Mouse (Mus musculus) lung, postnatal 0 days (tissue): ENCODE measurements at regions not wholly inside any gene's neighbourhood (a gene's known extent, or its start where the extent isn't known, plus 50 kb on each side); places are given as distances from the start of the nearest gene placed in this dataset.

ENCODE experiments used
- CTCF ChIP-seq: IDR thresholded peaks from 2 replicates; pipeline ENCODE4 v1.5.1; 2016; ENCODE audit warnings: antibody characterized with exemption, mild to moderate bottlenecking
- EP300 ChIP-seq: IDR thresholded peaks from 2 replicates; pipeline ENCODE4 v1.6.1; 2016; ENCODE audit warnings: antibody characterized with exemption, mild to moderate bottlenecking, control low read depth

DNA sequence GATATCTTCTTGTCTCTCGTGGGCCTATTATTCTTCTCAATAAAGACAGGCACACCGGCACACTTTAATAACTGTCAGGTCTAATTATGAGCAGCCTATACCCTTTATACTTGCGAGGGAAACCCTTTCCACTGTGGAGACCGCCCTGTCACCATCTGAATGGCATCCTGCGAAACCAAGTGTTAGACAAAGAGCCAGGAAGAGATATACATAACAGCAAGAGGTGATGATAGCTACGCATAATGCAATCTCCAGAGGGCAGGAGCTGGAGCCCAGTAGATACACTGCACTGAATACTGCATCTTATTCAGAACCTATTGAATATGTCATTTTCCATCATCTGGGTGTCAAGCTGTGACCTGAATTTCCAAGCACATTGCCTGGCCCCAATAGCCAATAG lies 187.7 kb downstream of the Kit start:
- TF ChIP-seq CTCF, result no peak
- TF ChIP-seq EP300, result no peak
